In the genomic region with DNA sequence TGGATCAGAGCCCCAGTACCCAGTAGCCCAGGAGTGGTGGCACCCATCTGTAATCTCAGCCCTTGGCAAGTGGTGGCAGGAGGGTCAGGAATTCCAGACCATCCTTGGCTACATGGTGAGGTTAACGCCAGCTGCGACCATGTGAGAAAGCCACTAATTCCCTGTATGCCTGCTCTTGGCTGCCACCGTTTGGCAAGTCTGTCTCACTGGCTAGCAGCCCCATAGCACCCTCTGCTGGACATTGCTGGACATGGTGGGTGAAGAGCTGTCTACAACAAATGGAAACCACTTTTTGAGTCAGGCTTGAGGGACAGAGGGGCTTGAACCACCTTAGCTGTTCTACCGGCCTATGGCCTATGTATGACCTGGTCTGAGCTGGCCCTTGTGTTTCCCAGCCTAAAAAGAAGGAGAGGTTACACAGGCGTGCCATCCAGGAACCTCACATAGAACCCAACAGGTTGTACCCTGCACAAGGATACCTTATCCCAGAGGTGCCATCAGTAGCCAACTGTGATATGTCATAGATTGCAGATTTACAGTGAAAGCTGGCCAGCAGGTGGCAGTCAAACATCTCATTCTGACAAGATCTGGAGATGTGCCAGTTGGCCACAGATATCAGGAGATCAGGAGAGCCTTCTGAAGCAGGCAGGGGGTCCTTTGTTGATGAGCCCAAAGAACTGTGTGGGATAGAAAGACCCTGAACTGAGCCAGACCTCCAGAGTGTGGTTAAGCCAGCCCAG, we compare ENCODE assay signal across 8 mouse cellular contexts. TPM values are rescaled to one million over a fixed set of nuclear protein-coding genes. Genes with fewer than 3 reads are reported as not detected.
DNase-seq lines count a peak whose midpoint lies in the region; ATAC-seq and TF ChIP-seq lines count a peak whose summit lies in the region.

No protein-coding gene starts in this region.

- intact Hi-C loops in heart, postnatal 25 days (cut with DNase I), result loop anchor here (1.0 to 2.0 kb wide), 5 partner anchors 32 to 194 kb away; partner anchors contain the start of gene BC004004

- in situ Hi-C loops in CH12.LX (cut with MboI; ENCODE audit: low pct_ligation_motif_present, low pct_unique_long_range_greater_than_20kb, low sequenced_read_pairs), result no loop called here

- no peak overlapping the region for H3K9ac ChIP-seq in CH12.LX (ENCODE audit: insufficient read depth, low read depth)

- TF ChIP-seq POLR2A in CH12.LX (IDR thresholded peaks at IDR 0.05; ENCODE audit: low read depth, low read length), result no peak
- peak; percentile 7; the same call in 1 of the 2 replicates for TF ChIP-seq POLR2A in lung, adult 2 months (IDR thresholded peaks at IDR 0.05; ENCODE audit: borderline replicate concordance, extremely low read depth, low read depth, low read length)

- H3K4me3 ChIP-seq in CH12.LX (replicated peaks in 1 of 3; ENCODE audit: low read depth in 2 of 3, low read length in 2 of 3, poor library complexity in 1 of 3), result no peak overlapping the region
- no peak overlapping the region for H3K4me3 ChIP-seq in lung, adult 2 months (replicated peaks; ENCODE audit: extremely low read depth, low read depth, low read length)

- H3K27ac ChIP-seq in CH12.LX (ENCODE audit: insufficient read depth, low read depth), result peak overlapping the region; percentile 49; the same call in 1 of the 2 replicates

- H3K79me2 ChIP-seq in CH12.LX (replicated peaks; ENCODE audit: control insufficient read depth, extremely low read depth, insufficient read depth, poor library complexity, severe bottlenecking), result no peaks in the 10 kb centered on the region

- no peaks in the 10 kb centered on the region for H3K9me3 ChIP-seq in CH12.LX (replicated peaks; ENCODE audit: low read length)

- peak; percentile 75 for TF ChIP-seq RAD21 in CH12.LX (IDR thresholded peaks at IDR 0.05; ENCODE audit: low read depth, low read length)

- H3K36me3 ChIP-seq in CH12.LX (replicated peaks in 1 of 2; ENCODE audit: control insufficient read depth in 1 of 2, insufficient read depth in 1 of 2, low read length in 1 of 2), result peaks cover 41 to 88% of the 10 kb centered on the region in 2 experiments

- peak; percentile 93 for ATAC-seq in neutrophil, adult 5-6 weeks (ENCODE audit: extremely low read depth, insufficient number of reproducible peaks, low FRiP score, poor library complexity, severe bottlenecking)

- no peak overlapping the region for H3K4me2 ChIP-seq in CH12.LX (ENCODE audit: insufficient read depth, low read depth, poor library complexity, severe bottlenecking)

- WGBS in lung, adult 2 months, result 7% methylated on average over 5 of the region's 5 CpGs

- no peak for TF ChIP-seq EP300 in CH12.LX (IDR thresholded peaks at IDR 0.05; ENCODE audit: low read length)

- peak; percentile 76 to 90 for TF ChIP-seq CTCF in CH12.LX (conservative IDR thresholded peaks at IDR 0.05 in 1 of 2, IDR thresholded peaks at IDR 0.05 in 1 of 2; ENCODE audit: low read depth in 2 of 2, low read length in 2 of 2)
- peak; percentile 100 for TF ChIP-seq CTCF in lung, adult 2 months (IDR thresholded peaks at IDR 0.05; ENCODE audit: insufficient read depth, low read length)

- H3K4me1 ChIP-seq in CH12.LX (ENCODE audit: control insufficient read depth in 1 of 2, insufficient read depth in 2 of 2), result peaks cover 0 to 3% of the 10 kb centered on the region in 2 experiments; a peak in 2 of 4 replicates
- no peaks in the 10 kb centered on the region for H3K4me1 ChIP-seq in lung, adult 2 months (ENCODE audit: control insufficient read depth, insufficient read depth, low read length)

- H3K27me3 ChIP-seq in CH12.LX (replicated peaks), result no peaks in the 10 kb centered on the region

- dilution Hi-C loops in CH12.LX (cut with MboI; ENCODE audit: extremely low pct_ligation_motif_present, extremely low pct_unique_long_range_greater_than_20kb, low sequenced_read_pairs), result no loop called here

- DNase-seq in CH12.LX (ENCODE audit: extremely low read depth), result peak; percentile 93
- DNase-seq in brain, embryonic 18.5 days (ENCODE audit: low read depth, low spot score), result peak; percentile 57
- peak; percentile 64 for DNase-seq in fibroblast of lung, adult 2 months (ENCODE audit: low read depth)
- DNase-seq in heart, postnatal 25 days (ENCODE audit: low spot score), result peak; percentile 80
- DNase-seq in layer of hippocampus, adult 18-20 months (ENCODE audit: low spot score in 2 of 2), result peak; percentile 82 to 95
- peak; percentile 89 for DNase-seq in lung, adult 2 months
- DNase-seq in testis, postnatal 14 days (ENCODE audit: low spot score), result peak; percentile 80

TF ChIP-seq in CH12.LX, 34 proteins besides CTCF, POLR2A, EP300 and RAD21 (continues in another document):
- TF ChIP-seq JUND (conservative IDR thresholded peaks at IDR 0.05; ENCODE audit: low read depth, low read length) (no peak), MEF2A (IDR thresholded peaks at IDR 0.05; ENCODE audit: borderline replicate concordance, low read depth, low read length) (no peak; the same call in 1 of the 2 replicates), USF2 (conservative IDR thresholded peaks at IDR 0.05; ENCODE audit: low read depth, low read length) (no peak), NRF1 (IDR thresholded peaks at IDR 0.05; ENCODE audit: low read depth, low read length) (no peak), ZNF384 (IDR thresholded peaks at IDR 0.05; ENCODE audit: low read depth, low read length) (no peak), HCFC1 (IDR thresholded peaks at IDR 0.05; ENCODE audit: low read depth, low read length) (no peak), ELF1 (IDR thresholded peaks at IDR 0.05; ENCODE audit: low read depth, low read length) (no peak), JUN (IDR thresholded peaks at IDR 0.05; ENCODE audit: insufficient read depth, low read depth, low read length) (no peak), E2F4 (IDR thresholded peaks at IDR 0.05; ENCODE audit: insufficient replicate concordance, low read depth, low read length) (no peak), MAZ (IDR thresholded peaks at IDR 0.05; ENCODE audit: low read depth, low read length) (no peak), MXI1 (IDR thresholded peaks at IDR 0.05; ENCODE audit: low read depth, low read length) (no peak; the same call in 1 of the 2 replicates), IRF4 (IDR thresholded peaks at IDR 0.05; ENCODE audit: low read depth, low read length) (0 out of 2 replicates have a peak, but pooled peaks have one; percentile 13), USF1 (IDR thresholded peaks at IDR 0.05; ENCODE audit: low read depth, low read length) (no peak), CHD1 (IDR thresholded peaks at IDR 0.05; ENCODE audit: low read depth, low read length) (no peak), ZMIZ1 (IDR thresholded peaks at IDR 0.05; ENCODE audit: low read depth, low read length) (no peak), NELFE (IDR thresholded peaks at IDR 0.05; ENCODE audit: low read depth, low read length) (peak; percentile 71; the same call in 1 of the 2 replicates), PAX5 (IDR thresholded peaks at IDR 0.05; ENCODE audit: low read length) (no peak), ZKSCAN1 (IDR thresholded peaks at IDR 0.05; ENCODE audit: borderline replicate concordance, low read depth, low read length) (no peak), TBP (conservative IDR thresholded peaks at IDR 0.05; ENCODE audit: low read depth, low read length) (no peak), RCOR1 (conservative IDR thresholded peaks at IDR 0.05; ENCODE audit: low read depth, low read length) (no peak), CHD2 (IDR thresholded peaks at IDR 0.05; ENCODE audit: low read length) (no peak), KAT2A (IDR thresholded peaks at IDR 0.05; ENCODE audit: insufficient replicate concordance, low read length) (no peak), SMC3 (IDR thresholded peaks at IDR 0.05; ENCODE audit: low read depth, low read length) (peak; percentile 85), MAX (IDR thresholded peaks at IDR 0.05; ENCODE audit: low read length) (0 out of 2 replicates have a peak, but pooled peaks have one; percentile 14), UBTF (IDR thresholded peaks at IDR 0.05; ENCODE audit: low read depth, low read length) (no peak), POLR2AphosphoS2 (IDR thresholded peaks at IDR 0.05; ENCODE audit: low read depth, low read length) (no peak), SIN3A (IDR thresholded peaks at IDR 0.05; ENCODE audit: low read length) (peak; percentile 66; the same call in 1 of the 2 replicates), ETS1 (conservative IDR thresholded peaks at IDR 0.05; ENCODE audit: low read depth, low read length) (no peak), BHLHE40 (IDR thresholded peaks at IDR 0.05; ENCODE audit: low read depth, low read length) (peak; percentile 17; the same call in 1 of the 2 replicates), ZC3H11A (IDR thresholded peaks at IDR 0.05; ENCODE audit: low read depth, low read length) (peak; percentile 42; the same call in 1 of the 2 replicates), MYC (IDR thresholded peaks at IDR 0.05; ENCODE audit: low read depth, low read length) (0 out of 2 replicates have a peak, but pooled peaks have one; percentile 48), GABPA (IDR thresholded peaks at IDR 0.05; ENCODE audit: insufficient replicate concordance, low read depth, low read length) (no peak), MAFK (IDR thresholded peaks at IDR 0.05; ENCODE audit: insufficient replicate concordance, low read length) (no peak)

RNA-seq across cellular contexts. Expression of gene Fgd2, which starts 10.4 kb away (rescaled TPM):
- 48.3 and 67.6 TPM in 2 replicates for total RNA-seq in CH12.LX (2012; rRNA removed)
- total RNA-seq in CH12.LX (2014; rRNA removed), result 41.7 and 41.9 TPM in 2 replicates
- 49.2 and 54.4 TPM in 2 replicates for polyA plus RNA-seq in CH12.LX (2012; ENCODE audit: insufficient read length, low read depth)
- 1 to 10 TPM; 1.8 to 2.7 TPM for total RNA-seq in heart, postnatal 25 days (2021)
- 1 to 10 TPM; 4.4 to 5.8 TPM for total RNA-seq in layer of hippocampus, adult 18-20 months (2021)
- 44.3 and 53.7 TPM in 2 replicates for polyA plus RNA-seq in lung, adult 2 months (2012; rRNA removed)
- 184 and 192 TPM in 2 replicates for total RNA-seq in neutrophil, adult 5-6 weeks (2017)

RNA-seq across cellular contexts. Expression of gene Mtch1, which starts 23.4 kb away (rescaled TPM):
- total RNA-seq in CH12.LX (2012; rRNA removed) (139 and 143 TPM in 2 replicates), CH12.LX (2014; rRNA removed) (56.8 and 66.1 TPM in 2 replicates)
- polyA plus RNA-seq in CH12.LX (2012; ENCODE audit: insufficient read length, low read depth), result 102 and 110 TPM in 2 replicates
- total RNA-seq in heart, postnatal 25 days (2021), result 100 to 1,000 TPM; 220 TPM
- total RNA-seq in layer of hippocampus, adult 18-20 months (2021), result 100 to 1,000 TPM; 644 to 648 TPM
- polyA plus RNA-seq in lung, adult 2 months (2012; rRNA removed), result 413 and 456 TPM in 2 replicates
- 65.8 and 67.3 TPM in 2 replicates for total RNA-seq in neutrophil, adult 5-6 weeks (2017)

RNA-seq across cellular contexts. Expression of gene Pi16, which starts 53.7 kb away (rescaled TPM):
- total RNA-seq in CH12.LX (2012; rRNA removed) (0.13 TPM in 1 of 2 replicates, not detected in the other), CH12.LX (2014; rRNA removed) (not detected in 2 replicates)
- not detected in 2 replicates for polyA plus RNA-seq in CH12.LX (2012; ENCODE audit: insufficient read length, low read depth)
- total RNA-seq in heart, postnatal 25 days (2021), result 10 to 100 TPM; 32.6 to 45.8 TPM
- total RNA-seq in layer of hippocampus, adult 18-20 months (2021), result 1 to 10 TPM in 1 of 2 experiments, under 1 TPM in 1; 0.92 to 1.3 TPM
- polyA plus RNA-seq in lung, adult 2 months (2012; rRNA removed), result 46.8 and 47.3 TPM in 2 replicates
- 151 and 159 TPM in 2 replicates for total RNA-seq in neutrophil, adult 5-6 weeks (2017)

Comparison
In these comparisons a context has a peak if more than half of its experiments do, and no peak if none do; other contexts are left out.
1. RNA of gene Fgd2, which starts 10.4 kb away (total RNA-seq): 184 to 192 TPM in neutrophil, adult 5-6 weeks and 41.7 to 67.6 TPM in CH12.LX; 4.4 to 5.8 TPM in layer of hippocampus, adult 18-20 months and 1.8 to 2.7 TPM in heart, postnatal 25 days; every median in the first group is over 4 times any median in the second.
2. RNA of gene Pi16, which starts 53.7 kb away (total RNA-seq): 151 to 159 TPM in neutrophil, adult 5-6 weeks and 32.6 to 45.8 TPM in heart, postnatal 25 days; 0.92 to 1.3 TPM in layer of hippocampus, adult 18-20 months and 0.13 TPM in CH12.LX; every median in the first group is over 10 times any median in the second.
3. Peak in every context shown above with its lines, with median percentiles within 50 percentile points of each other: DNase-seq.